Mouse (Mus musculus) lung, postnatal 4 days (tissue): ENCODE data around the gene Qtrt1.

Experiments
- DNase-seq, 2 experiments: peaks; one replicate each; pipeline ENCODE4 v3.0.0; 2021

The Qtrt1 gene

DNA sequence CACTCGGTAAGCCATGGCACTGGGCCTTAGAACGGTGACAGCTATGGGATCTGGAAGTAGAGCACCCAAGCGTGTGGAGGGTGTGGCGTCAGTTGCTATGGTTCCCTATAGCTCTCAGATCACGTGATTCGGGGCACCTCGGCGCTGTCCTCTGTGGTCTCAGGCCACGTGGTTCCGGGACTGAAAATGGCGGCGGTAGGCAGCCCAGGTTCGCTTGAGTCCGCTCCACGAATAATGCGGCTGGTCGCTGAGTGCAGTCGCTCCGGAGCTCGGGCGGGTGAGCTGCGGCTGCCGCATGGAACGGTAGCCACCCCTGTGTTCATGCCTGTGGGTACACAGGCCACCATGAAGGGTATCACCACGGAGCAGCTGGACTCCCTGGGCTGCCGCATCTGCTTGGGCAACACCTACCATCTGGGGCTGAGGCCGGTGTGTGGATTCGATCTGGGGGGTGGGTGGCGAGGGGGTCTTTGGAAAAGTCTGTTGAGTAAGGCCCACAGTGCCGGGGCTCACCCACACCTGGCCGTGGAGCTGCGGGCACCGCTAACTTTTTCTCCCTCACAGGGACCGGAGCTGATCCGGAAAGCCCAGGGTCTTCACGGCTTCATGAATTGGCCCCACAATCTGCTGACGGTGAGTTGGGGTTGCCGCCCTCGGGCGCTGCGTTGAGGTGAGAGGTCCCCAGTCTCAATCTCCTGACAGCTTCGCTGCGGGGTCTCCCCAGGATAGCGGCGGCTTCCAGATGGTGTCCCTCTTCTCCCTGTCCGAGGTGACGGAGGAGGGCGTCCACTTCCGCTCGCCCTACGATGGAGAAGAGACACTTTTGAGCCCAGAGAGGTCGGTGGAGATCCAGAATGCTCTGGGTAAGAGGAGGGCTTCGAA lies at the start of gene Qtrt1:
Gene Qtrt1 (plus strand): TSS at position 169 of the 882 bp plus-strand sequence.
- peak; percentile 88 to 90 for DNase-seq

DNA sequence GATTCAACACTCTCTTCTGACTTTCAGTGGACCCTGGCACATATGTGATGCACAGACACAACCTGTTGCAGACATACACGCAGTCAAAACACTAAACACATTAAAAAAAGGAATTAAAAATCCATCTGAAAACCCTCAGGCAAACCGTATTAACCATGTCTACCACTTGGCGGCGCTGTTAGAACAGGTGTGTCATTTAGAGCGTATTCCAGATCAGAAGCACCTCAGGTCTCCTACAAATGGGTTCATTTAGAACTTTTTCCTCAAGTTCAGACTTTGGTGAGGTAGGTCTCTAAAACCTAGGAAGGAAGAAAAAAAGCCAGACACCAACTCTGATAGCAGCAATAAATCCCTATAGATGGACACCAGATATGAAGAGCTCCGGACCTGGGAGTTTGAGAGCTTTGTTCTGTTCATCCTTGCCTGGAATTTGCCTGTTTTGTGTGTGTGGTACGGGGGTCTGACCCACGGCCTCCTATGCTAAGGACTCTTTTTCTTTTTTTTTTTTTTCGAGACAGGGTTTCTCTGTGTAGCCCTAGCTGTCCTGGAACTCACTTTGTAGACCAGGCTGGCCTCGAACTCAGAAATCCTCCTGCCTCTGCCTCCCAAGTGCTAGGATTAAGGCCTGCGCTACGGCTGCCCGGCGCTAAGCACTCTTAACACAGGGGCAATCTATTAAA lies 45.0 kb upstream of the Qtrt1 start:
- peak in 1 of 2 experiments; percentile 72 for DNase-seq

- DNase-seq, result peak; percentile 100
These were observed 44.1 kb upstream of the Qtrt1 start, which contains the start of gene Ilf3 for GRCm38 (mm10) chr9:21367357-21368111. Gene Ilf3 (plus strand): TSS chr9:21367871.

GRCm38 (mm10) chr9:21368131-21368584 lies 43.5 kb upstream of the Qtrt1 start:
- DNase-seq, result peak; percentile 82 to 84

- no peak for DNase-seq
These were observed 42.6 kb upstream of the Qtrt1 start for GRCm38 (mm10) chr9:21369080-21369479.

GRCm38 (mm10) chr9:21370876-21371275 lies 40.8 kb upstream of the Qtrt1 start:
- no peak for DNase-seq

DNA sequence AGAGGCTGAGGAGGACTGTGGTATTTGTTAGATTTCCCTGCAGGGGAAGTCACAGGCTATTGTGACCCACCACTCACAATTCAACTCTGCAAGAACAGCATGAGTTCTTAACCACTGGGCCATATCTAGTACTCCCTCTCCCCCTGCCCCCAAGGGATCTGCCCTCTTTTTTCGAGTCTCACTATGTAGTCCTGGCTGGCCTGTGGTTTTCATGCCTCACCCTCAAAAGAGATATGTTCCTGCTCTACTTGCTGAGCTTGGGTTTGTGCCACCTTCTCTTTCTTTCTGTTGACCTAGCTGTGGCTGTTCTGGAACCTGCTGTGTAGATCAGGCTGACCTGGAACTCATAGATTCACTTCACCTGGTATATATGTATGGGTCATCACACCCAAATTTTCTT lies 39.1 kb upstream of the Qtrt1 start:
- DNase-seq, result no peak

GRCm38 (mm10) chr9:21379195-21379594 lies 32.4 kb upstream of the Qtrt1 start:
- DNase-seq, result no peak

- DNase-seq, result no peak
These were observed 30.8 kb upstream of the Qtrt1 start for GRCm38 (mm10) chr9:21380868-21381267.

- no peak for DNase-seq
These were observed 27.7 kb upstream of the Qtrt1 start for GRCm38 (mm10) chr9:21383966-21384365.

DNA sequence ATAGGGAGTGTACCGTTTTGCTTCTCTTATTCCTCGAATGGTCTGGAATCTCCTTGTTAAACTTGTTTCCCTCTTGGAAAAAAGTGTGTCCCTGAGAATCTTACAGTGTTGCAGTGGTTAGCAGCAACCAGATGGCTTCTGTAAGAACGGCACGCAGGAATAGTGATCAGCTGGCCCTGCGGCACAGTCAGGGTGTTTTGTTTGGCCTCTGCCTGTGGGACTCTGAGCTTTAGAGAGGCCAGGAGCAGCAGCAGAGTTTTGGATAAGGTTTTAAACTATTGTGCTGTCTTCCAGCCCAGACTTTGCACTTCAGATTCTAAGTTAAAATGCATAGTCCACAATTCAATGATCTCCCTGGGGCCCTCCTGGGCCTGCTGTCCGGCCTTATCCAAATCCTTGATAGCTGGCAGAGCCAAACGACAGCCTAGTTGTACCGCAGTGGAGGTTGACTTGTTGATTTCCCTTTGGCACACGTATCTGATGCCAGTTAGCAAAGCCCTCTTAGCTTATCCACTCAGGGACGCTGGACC lies 18.9 kb upstream of the Qtrt1 start:
- no peak for DNase-seq

DNA sequence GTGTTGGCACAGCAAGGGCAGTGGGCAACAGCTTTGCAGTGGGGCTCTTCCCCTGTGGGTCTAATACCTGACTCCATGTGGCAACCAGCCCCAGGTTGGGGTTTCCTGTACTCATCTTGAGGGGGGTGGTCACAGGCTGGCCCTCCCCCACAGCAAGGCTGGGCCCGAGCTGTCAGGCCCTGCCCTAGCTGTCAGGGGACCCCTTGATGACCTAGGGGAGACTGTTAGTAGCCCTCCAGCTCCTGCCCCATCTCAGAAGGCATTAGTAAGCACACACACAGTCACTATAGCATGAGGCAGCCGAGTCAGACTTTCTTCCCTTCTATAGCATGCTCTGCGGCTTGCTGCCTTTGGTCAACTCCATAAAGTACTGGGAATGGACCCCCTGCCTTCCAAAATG lies 15.9 kb upstream of the Qtrt1 start:
- DNase-seq, result no peak

GRCm38 (mm10) chr9:21397170-21397569 lies 14.5 kb upstream of the Qtrt1 start:
- DNase-seq, result no peak

- no peak for DNase-seq
These were observed 10.6 kb upstream of the Qtrt1 start for GRCm38 (mm10) chr9:21401042-21401441.

DNA sequence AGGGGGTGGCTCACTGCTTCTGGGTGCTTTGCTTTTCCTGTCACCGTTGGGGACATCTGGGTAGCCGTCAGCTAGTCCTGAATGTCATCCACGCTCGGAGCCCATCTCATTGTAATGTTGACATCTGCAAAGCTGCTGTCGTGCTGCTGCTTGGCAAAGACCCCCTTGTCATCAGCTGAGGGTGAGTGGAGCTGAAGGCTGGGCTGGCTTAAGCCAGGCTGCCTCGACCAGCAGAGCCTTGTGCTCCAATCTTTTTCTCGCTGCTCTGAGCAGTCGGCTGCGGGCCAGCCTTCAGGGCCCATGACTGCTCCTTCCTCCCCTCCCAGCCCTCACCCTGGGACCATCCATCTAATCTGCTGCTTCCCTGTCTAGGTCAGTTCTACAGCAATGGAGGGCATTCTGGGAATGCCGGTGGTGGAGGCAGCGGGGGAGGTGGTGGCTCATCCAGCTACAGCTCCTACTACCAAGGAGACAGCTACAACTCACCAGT lies 8.8 kb upstream of the Qtrt1 start:
- DNase-seq, result no peak

DNA sequence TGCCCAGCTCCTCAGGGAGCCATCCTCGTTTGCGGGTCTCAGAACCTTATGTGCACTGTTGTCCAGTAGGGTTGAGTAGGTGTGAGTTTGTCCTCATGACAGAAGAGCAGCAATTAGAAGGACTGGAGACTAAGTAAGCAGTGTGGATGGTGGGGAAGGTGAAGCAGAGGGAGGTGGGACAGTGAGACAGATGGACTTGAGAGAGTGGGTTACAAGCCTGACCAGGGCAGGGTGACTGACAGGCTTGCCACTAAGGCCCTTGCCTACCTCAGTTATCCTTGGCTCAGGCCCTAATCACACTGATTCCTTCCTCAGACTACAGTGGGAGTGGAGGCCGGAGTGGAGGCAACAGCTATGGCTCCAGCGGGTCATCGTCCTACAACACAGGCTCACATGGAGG lies 7.9 kb upstream of the Qtrt1 start:
- DNase-seq, result no peak

DNA sequence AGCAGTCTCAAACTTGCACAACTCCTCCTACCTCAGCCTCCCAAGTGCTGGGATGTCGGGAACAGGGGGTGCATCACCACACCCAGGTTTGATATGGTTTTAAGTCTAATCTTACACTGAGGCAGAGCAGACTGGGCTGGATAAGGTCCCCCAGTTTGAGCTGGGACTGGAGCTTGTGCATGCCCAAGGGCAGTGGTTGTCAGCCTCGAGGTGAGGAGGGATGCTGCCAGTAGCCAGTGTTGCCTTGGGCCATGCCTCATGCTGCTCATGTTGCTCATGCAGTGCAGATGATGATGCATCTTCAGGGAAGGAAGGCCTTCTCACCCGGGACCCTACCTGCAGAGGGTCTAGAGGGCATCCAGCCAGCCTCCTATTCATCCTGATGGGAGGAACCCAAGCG lies 6.1 kb upstream of the Qtrt1 start:
- no peak for DNase-seq

DNA sequence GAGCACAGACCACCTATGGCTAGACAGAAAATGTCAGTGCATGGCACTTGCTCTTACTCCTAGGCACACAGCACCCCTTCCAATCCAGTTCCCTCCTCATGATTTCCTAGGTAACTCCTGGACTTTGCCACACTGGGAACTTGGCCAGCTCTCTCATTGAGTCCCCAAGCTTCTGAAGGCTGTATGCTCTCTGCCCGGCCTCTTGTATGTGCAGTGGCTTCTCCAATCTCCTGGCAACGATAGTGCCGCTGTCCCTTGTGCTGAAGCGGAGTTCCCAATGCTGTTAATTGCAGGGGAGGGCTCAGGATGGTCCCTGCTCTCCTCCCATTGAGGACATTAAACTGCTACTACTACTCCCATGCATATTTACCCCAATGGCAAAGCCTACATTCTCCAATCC lies 3.7 kb upstream of the Qtrt1 start:
- peak; percentile 45 to 51 for DNase-seq

GRCm38 (mm10) chr9:21408624-21409023 lies 3.0 kb upstream of the Qtrt1 start:
- no peak for DNase-seq

GRCm38 (mm10) chr9:21409592-21410317 lies 1.9 kb upstream of the Qtrt1 start:
- peak; percentile 79 to 89 for DNase-seq

DNA sequence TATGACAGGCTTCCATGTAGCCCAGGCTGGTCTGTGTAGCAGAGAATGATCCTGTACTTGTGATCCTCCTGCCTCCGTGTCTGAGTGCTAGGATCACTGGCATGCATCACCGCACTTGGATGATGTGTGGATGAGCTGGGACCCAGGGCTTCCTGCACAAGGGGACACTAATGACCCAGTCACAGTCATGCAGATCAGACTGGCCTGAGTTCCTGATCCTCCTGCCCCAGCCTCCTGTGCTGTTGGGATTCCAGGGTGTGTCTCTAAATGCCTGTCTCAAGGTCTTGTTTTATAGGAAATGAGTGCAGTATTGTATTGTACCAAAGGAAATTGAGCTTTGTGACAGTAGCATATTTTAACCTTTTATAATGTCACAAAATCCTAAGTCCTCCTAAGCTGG lies 6.2 kb downstream of the Qtrt1 start:
- DNase-seq, result no peak

- DNase-seq, result no peak
These were observed 8.0 kb downstream of the Qtrt1 start for GRCm38 (mm10) chr9:21419646-21420045.
